Mouse (Mus musculus) stomach, embryonic 15.5 days (tissue): ENCODE results near the gene Zfp451. TPM values are rescaled to one million over a fixed set of nuclear protein-coding genes. Genes with fewer than 3 reads are reported as not detected.
"Not testable (repeated sequence)": the region's sequence is repeated elsewhere in the genome, so short reads cannot be mapped to it uniquely, and the experiment has no call there.

Experiments
- ATAC-seq: fragments of 200-750 bp; cut with Nextera tagmentation; 2 replicates; pipeline ENCODE4 v1.8.0; 2017; ENCODE audit warnings: low read depth, moderate number of reproducible peaks, moderate TSS enrichment; ENCODE audit not compliant: insufficient read depth, low FRiP score
- H3K27ac ChIP-seq: fragments of 300-500 bp; sonication (generic); 2 replicates; pipeline ENCODE4 v1.5.1; 2015; ENCODE audit warnings: mild to moderate bottlenecking, inconsistent platforms
- H3K27me3 ChIP-seq: fragments of 300-500 bp; sonication (generic); replicated peaks from 2 replicates; pipeline ENCODE4 v1.6.1; 2015; ENCODE audit warnings: inconsistent platforms
- H3K36me3 ChIP-seq: fragments of 300-500 bp; sonication (generic); 2 replicates; pipeline ENCODE4 v1.6.1; 2015; ENCODE audit warnings: inconsistent platforms
- H3K4me1 ChIP-seq: fragments of 300-500 bp; sonication (generic); 2 replicates; pipeline ENCODE4 v1.6.1; 2015; ENCODE audit warnings: inconsistent platforms
- H3K4me2 ChIP-seq: fragments of 300-500 bp; sonication (generic); 2 replicates; pipeline ENCODE4 v1.6.1; 2015; ENCODE audit warnings: mild to moderate bottlenecking, inconsistent platforms
- H3K4me3 ChIP-seq: fragments of 300-500 bp; sonication (generic); replicated peaks from 2 replicates; pipeline ENCODE4 v1.5.1; 2015; ENCODE audit warnings: inconsistent platforms
- H3K9ac ChIP-seq: fragments of 300-500 bp; sonication (generic); 2 replicates; pipeline ENCODE4 v1.6.1; 2015; ENCODE audit warnings: inconsistent platforms
- H3K9me3 ChIP-seq: fragments of 300-500 bp; sonication (generic); 2 replicates; pipeline ENCODE4 v1.6.1; 2016; ENCODE audit warnings: inconsistent platforms
- WGBS: fragments of 180-500 bp; shearing (Covaris S2); methylation state at CpG from one replicate; pipeline ENCODE4 v1.1.7; 2015; 5-methylcytosine and 5-hydroxymethylcytosine counted together
- polyA plus RNA-seq: library from polyadenylated mRNA; unstranded; fragments of >200 nt; fragmentation: Nextera tagmentation; extraction: Ambion mirVana; gene quantifications from 2 replicates; pipeline ENCODE4 v1.2.1, GENCODE M21; 2015

Gene Zfp451
- polyA plus RNA-seq, 1 experiment from 2014 or later = 20.2 TPM

DNA sequence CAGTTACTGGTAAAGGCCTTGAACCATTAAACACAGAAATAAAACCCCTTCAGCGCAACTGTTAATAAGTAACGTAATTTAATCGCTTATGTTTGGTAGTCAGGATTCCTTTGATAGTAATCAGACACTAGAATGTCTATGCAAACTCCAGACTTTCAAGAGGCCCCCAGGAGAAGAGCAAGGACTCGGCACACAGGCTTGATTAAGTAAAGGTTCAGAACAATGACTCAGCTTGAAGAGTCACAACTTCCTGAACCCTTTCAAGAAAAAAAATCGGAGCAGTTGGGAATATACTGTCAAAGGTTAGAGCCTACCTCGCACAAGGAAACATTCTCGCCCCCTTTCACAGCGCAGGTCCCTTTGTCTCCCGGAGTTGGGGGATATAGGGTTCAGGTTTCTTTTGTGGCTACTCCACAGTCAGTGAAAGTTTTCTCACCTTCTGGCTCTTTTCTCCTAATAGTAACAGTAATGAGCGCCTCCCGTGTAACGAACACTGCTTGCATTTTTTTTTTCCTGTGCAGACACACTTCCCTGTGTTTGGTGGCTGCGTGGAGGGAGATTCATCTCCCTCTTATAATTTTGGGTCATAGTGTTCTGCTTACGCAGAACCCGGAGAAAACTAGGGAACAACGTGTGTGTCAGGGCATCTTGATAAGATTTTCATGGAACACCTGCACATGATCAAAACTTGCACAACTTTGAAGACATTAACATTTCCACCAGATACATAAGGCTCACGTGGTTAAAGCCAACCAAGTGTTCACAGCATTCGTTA, 58.0 kb downstream of the Zfp451 start:
- WGBS = 17% methylated on average over 18 of the region's 18 CpGs
- 0 out of 2 replicates have a peak, but pooled peaks cover 2% of the 10 kb centered on the region for H3K4me1 ChIP-seq

DNA sequence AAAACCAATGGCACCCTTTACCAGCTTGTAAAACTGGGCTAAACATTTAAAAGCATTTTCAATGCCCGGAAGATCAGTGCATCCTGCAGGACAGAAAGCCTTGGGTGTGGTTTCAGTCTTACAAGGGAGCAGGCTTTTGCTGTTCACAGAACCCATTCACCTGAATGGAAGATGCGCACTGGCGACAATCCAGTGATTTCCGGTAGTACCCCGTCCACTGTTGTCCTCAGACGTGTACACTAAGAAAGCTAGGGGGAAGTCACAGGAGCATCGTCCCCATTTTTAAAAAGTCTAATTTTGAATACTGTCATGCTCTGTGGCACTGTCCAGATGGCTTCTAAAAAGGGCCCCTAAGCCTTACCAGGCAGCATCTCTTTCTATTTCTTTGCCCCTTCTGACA, 58.6 kb downstream of the Zfp451 start:
- WGBS = 72% methylated on average over 7 of the region's 7 CpGs
- no peaks in the 10 kb centered on the region; the same call in 1 of the 2 replicates for H3K36me3 ChIP-seq
- no peak overlapping the region for H3K9ac ChIP-seq
- peak overlapping the region; percentile 76; the same call in 1 of the 2 replicates for H3K4me3 ChIP-seq
- ATAC-seq = no peak
- H3K27ac ChIP-seq = no peak overlapping the region
- H3K4me2 ChIP-seq = peak overlapping the region; percentile 92
- no peaks in the 10 kb centered on the region for H3K9me3 ChIP-seq
- H3K4me1 ChIP-seq = 0 out of 2 replicates have a peak, but pooled peaks cover 2% of the 10 kb centered on the region
- H3K27me3 ChIP-seq = no peaks in the 10 kb centered on the region

More for the DNA sequence above, 58.0 kb downstream of the Zfp451 start:
- no peak for ATAC-seq
- no peak overlapping the region for H3K9ac ChIP-seq
- no peaks in the 10 kb centered on the region for H3K9me3 ChIP-seq
- peak overlapping the region; percentile 92 for H3K4me2 ChIP-seq
- H3K4me3 ChIP-seq = peak overlapping the region; percentile 76
- peak overlapping the region; percentile 48; the same call in 1 of the 2 replicates for H3K27ac ChIP-seq
- H3K36me3 ChIP-seq = no peaks in the 10 kb centered on the region; the same call in 1 of the 2 replicates
- H3K27me3 ChIP-seq = no peaks in the 10 kb centered on the region

- Histone ChIP-seq H3K9me3 (no peaks in the 10 kb centered on the region), H3K36me3 (no peaks in the 10 kb centered on the region; the same call in 1 of the 2 replicates), H3K4me2 (no peak overlapping the region), H3K27me3 (no peaks in the 10 kb centered on the region), H3K27ac (no peak overlapping the region), H3K9ac (no peak overlapping the region), H3K4me3 (no peak overlapping the region), H3K4me1 (0 out of 2 replicates have a peak, but pooled peaks cover 2% of the 10 kb centered on the region)
- peak; percentile 74; the same call in 1 of the 2 replicates for ATAC-seq
- WGBS = 75% methylated on average over 21 of the region's 21 CpGs
Observed at GRCm38 (mm10) chr1:33754965-33755735, 59.2 kb downstream of the Zfp451 start.

DNA sequence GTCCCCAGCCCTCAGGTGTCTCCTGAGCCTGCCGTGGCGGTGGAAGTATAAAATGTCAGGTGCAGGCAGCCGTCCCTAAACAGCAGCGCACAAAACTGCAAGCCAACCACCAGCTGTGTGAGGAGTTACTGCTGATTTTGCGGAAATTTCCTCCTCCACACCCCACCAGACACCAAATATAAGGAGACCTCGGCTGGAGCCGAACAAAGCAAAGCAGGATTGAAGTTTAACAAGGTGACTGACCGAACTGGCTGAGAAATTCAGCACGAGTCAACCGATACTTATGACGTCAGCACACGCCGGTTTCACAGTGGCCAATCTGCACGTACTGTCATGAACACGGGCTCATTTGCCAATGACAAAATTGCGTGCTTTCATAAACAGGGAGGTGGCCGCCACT, 60.3 kb downstream of the Zfp451 start:
- Histone ChIP-seq H3K27ac (peak overlapping the region; percentile 14; the same call in 1 of the 2 replicates), H3K4me1 (0 out of 2 replicates have a peak, but pooled peaks cover 2% of the 10 kb centered on the region), H3K27me3 (no peaks in the 10 kb centered on the region), H3K9ac (no peak overlapping the region), H3K4me3 (no peak overlapping the region), H3K36me3 (no peaks in the 10 kb centered on the region; the same call in 1 of the 2 replicates), H3K4me2 (no peak overlapping the region), H3K9me3 (no peaks in the 10 kb centered on the region)
- WGBS = 86% methylated on average over 17 of the region's 17 CpGs
- ATAC-seq = no peak

- WGBS = 88% methylated on average over 10 of the region's 10 CpGs
- Histone ChIP-seq H3K27ac (no peak overlapping the region), H3K9ac (no peak overlapping the region), H3K4me2 (no peak overlapping the region), H3K4me1 (0 out of 2 replicates have a peak, but pooled peaks cover 2% of the 10 kb centered on the region), H3K9me3 (no peaks in the 10 kb centered on the region), H3K27me3 (no peaks in the 10 kb centered on the region), H3K36me3 (peaks cover 9% of the 10 kb centered on the region), H3K4me3 (no peak overlapping the region)
- no peak for ATAC-seq
Observed at GRCm38 (mm10) chr1:33751283-33751682, 63.1 kb downstream of the Zfp451 start.

DNA sequence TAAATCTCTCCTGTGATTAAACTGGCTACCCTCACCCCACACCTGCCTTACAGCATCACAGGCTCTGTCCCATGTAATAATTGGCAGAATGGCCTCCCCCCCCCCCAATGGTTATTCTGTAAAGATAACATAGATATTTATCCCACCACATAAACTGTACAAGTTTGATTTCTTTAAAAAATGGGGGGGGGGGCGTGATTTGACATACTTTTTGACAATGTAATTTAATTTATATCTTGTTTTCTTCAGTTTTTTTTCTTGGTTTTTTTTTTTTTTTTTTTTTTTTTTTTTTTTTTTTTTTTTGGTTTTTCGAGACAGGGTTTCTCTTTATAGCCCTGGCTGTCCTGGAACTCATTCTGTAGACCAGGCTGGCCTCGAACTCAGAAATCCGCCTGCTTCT, 64.7 kb downstream of the Zfp451 start:
- not testable (repeated sequence) for H3K4me1 ChIP-seq, H3K27ac ChIP-seq, H3K9ac ChIP-seq, H3K4me2 ChIP-seq, H3K27me3 ChIP-seq, H3K9me3 ChIP-seq, H3K36me3 ChIP-seq, ATAC-seq, H3K4me3 ChIP-seq
- WGBS = 78% methylated on average over 4 of the region's 4 CpGs

- H3K27ac ChIP-seq = no peak overlapping the region
- H3K4me3 ChIP-seq = no peak overlapping the region
- peaks cover 9% of the 10 kb centered on the region for H3K36me3 ChIP-seq
- no peak overlapping the region for H3K4me2 ChIP-seq
- no peaks in the 10 kb centered on the region for H3K9me3 ChIP-seq
- no peak overlapping the region for H3K9ac ChIP-seq
- WGBS = 94% methylated on average over 11 of the region's 11 CpGs
- H3K4me1 ChIP-seq = no peaks in the 10 kb centered on the region
- no peak for ATAC-seq
- H3K27me3 ChIP-seq = no peaks in the 10 kb centered on the region
Observed at GRCm38 (mm10) chr1:33749109-33749508, 65.3 kb downstream of the Zfp451 start.

GRCm38 (mm10) chr1:33745901-33746300, 68.5 kb downstream of the Zfp451 start:
- H3K4me3 ChIP-seq = no peak overlapping the region
- no peak overlapping the region for H3K9ac ChIP-seq
- ATAC-seq = 0 out of 2 replicates have a peak, but pooled peaks have one; percentile 24
- no peak overlapping the region for H3K27ac ChIP-seq
- peaks cover 15% of the 10 kb centered on the region for H3K36me3 ChIP-seq
- no peaks in the 10 kb centered on the region for H3K9me3 ChIP-seq
- no peaks in the 10 kb centered on the region for H3K27me3 ChIP-seq
- 91% methylated on average over 4 of the region's 4 CpGs for WGBS
- no peak overlapping the region for H3K4me2 ChIP-seq
- no peaks in the 10 kb centered on the region for H3K4me1 ChIP-seq

DNA sequence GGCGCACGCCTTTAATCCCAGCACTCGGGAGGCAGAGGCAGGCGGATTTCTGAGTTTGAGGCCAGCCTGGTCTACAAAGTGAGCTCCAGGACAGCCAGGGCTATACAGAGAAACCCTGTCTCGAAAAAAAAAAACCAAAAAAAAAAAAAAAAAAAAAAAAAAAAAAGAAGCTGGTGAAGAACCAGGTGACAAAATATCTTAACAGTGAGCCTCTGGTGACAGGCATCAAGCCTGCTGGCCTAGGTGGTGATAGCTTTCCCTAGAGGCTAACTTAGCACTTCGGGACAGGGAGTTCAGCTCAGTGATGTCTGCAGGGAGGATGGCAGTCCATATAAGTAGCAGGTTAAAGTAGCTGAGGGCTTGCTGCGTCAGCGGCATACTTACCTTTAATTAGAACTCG, 69.6 kb downstream of the Zfp451 start:
- not testable (repeated sequence) for H3K9ac ChIP-seq, H3K4me2 ChIP-seq, H3K27ac ChIP-seq, ATAC-seq, H3K4me3 ChIP-seq, H3K9me3 ChIP-seq, H3K27me3 ChIP-seq, H3K4me1 ChIP-seq
- 91% methylated on average over 9 of the region's 9 CpGs for WGBS
- H3K36me3 ChIP-seq = peaks cover 17% of the 10 kb centered on the region

DNA sequence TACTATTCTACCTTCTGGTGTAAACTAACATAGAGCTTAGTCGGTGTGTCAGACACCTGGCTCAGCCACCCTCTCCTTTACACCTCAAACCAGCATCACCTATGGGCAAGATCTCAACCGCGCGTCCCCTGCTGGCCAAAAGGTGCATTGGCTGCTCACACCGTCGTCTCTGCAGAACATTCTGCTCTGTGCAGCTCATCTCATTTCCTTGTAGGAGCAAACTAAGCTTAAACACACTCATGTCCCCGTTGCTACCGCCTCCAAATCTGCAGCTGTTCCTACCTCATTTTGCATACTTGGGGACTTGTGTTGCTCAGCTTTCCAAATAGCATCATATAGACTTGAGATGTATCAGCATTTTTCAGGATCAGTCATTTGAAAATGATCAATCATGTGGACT, 71.5 kb downstream of the Zfp451 start:
- Histone ChIP-seq H3K9me3 (no peaks in the 10 kb centered on the region), H3K4me3 (no peak overlapping the region), H3K36me3 (peaks cover 25% of the 10 kb centered on the region), H3K9ac (no peak overlapping the region), H3K4me1 (no peaks in the 10 kb centered on the region), H3K27me3 (no peaks in the 10 kb centered on the region), H3K27ac (no peak overlapping the region), H3K4me2 (no peak overlapping the region)
- WGBS = 20% methylated on average over 8 of the region's 8 CpGs
- peak; percentile 56; the same call in 1 of the 2 replicates for ATAC-seq

DNA sequence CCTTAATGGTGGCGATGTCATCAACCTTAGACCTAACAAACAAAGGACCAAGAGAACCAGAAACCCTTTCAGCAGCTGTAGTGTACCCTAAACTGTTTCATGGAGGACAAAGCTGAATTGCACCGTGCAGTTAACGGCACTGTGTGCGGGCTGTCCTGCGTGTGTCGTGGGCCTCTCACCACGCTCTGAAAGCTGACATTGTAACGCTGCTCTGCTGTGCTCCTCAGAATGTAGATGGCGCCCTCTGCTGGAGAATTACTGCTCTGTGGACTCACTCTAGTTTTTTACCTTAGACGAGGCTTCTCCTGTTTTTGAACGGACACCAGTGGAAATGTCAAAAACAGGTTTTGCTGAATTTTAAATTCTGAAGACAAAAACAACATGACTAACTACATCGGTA, 75.1 kb downstream of the Zfp451 start:
- Histone ChIP-seq H3K4me1 (no peaks in the 10 kb centered on the region), H3K9ac (no peak overlapping the region), H3K36me3 (peaks cover 30% of the 10 kb centered on the region), H3K9me3 (no peaks in the 10 kb centered on the region), H3K4me2 (no peak overlapping the region), H3K27me3 (no peaks in the 10 kb centered on the region), H3K27ac (no peak overlapping the region), H3K4me3 (no peak overlapping the region)
- 29% methylated on average over 12 of the region's 12 CpGs for WGBS
- 0 out of 2 replicates have a peak, but pooled peaks have one; percentile 51 for ATAC-seq
